ENCODE assay signal across 25 mouse cellular contexts in the genomic region with DNA sequence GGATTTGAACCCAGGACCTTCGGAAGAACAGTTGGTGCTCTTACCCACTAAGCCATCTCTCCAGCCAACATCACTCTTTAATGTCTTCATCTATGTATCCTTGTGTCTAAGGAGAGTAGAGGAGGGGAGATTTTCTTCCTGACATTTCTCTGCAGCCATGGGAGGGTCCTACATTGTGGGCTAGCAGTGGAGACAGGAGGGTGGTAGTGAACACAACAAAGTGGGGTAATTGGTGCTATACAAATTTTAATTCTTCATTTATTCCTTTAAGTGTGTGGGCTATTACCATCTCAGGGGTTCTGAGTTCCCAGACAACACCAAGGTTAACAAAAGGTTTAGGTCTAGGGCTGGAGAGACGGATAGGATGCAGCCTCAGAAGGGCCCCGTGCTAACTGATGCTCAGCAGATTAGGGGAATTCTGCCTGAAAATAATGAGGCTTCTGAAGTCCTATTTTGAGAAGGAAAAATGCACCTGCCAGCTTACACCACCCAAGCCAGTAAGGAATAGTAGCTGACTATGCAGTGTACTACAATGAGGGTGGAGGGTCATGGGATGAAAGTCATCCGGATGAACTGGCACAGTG. TPM values are rescaled to one million over a fixed set of nuclear protein-coding genes. Genes with fewer than 3 reads are reported as not detected.
"Had no signal": no experiment of that assay in that cellular context is flagged by ENCODE, and none has a peak within 500 bp of the region (broad histone marks: within the 10 kb centered on the region; RNA-seq: fewer than 3 reads in every experiment).

No protein-coding gene starts in this region.

- H3K36me3 ChIP-seq: heart, embryonic 10.5 days; heart, embryonic 12.5 days; hindbrain, embryonic 10.5 days; hindbrain, embryonic 12.5 days; intestine, embryonic 15.5 days; limb, embryonic 13.5 days; limb, embryonic 15.5 days; liver, embryonic 12.5 days had no signal

- H3K9me3 ChIP-seq: heart, embryonic 10.5 days; heart, embryonic 12.5 days; hindbrain, embryonic 12.5 days; intestine, embryonic 15.5 days; limb, embryonic 13.5 days; limb, embryonic 15.5 days; liver, embryonic 12.5 days had no signal

- DNase-seq: gastrocnemius, postnatal 25 days had no signal

- H3K27me3 ChIP-seq: heart, embryonic 12.5 days; hindbrain, embryonic 12.5 days; intestine, embryonic 15.5 days; limb, embryonic 13.5 days; limb, embryonic 15.5 days; liver, embryonic 12.5 days had no signal

- H3K4me3 ChIP-seq: gastrocnemius, adult 2 months; heart, embryonic 10.5 days; heart, embryonic 12.5 days; hindbrain, embryonic 10.5 days; hindbrain, embryonic 12.5 days; intestine, embryonic 15.5 days; layer of hippocampus, adult 2 months; left cerebral cortex, adult 2 months; limb, embryonic 13.5 days; limb, embryonic 15.5 days; liver, embryonic 12.5 days had no signal

- H3K4me1 ChIP-seq: heart, embryonic 10.5 days; heart, embryonic 12.5 days; hindbrain, embryonic 10.5 days; hindbrain, embryonic 12.5 days; intestine, embryonic 15.5 days; limb, embryonic 13.5 days; limb, embryonic 15.5 days; liver, embryonic 12.5 days had no signal

RNA-seq across cellular contexts. Expression of a gene that starts 24.1 kb away (rescaled TPM):
- total RNA-seq: gastrocnemius, adult 2 months; gastrocnemius, postnatal 10 days; gastrocnemius, postnatal 25 days; gastrocnemius, postnatal 4 days; granulocyte monocyte progenitor cell, adult 5-6 weeks; heart, adult 18-20 months; heart, adult 8-10 months; heart, postnatal 10 days; heart, postnatal 25 days; heart, postnatal 4 days; layer of hippocampus, adult 2 months; layer of hippocampus, postnatal 10 days; layer of hippocampus, postnatal 25 days; left cerebral cortex, adult 2 months; left cerebral cortex, postnatal 14 days; left cerebral cortex, postnatal 36 days; liver, adult 2 months had no signal

RNA-seq across cellular contexts. Expression of a gene that starts 56.4 kb away (rescaled TPM):
- total RNA-seq: gastrocnemius, adult 2 months; gastrocnemius, postnatal 25 days; gastrocnemius, postnatal 4 days; heart, adult 18-20 months; heart, postnatal 25 days; layer of hippocampus, adult 2 months; left cerebral cortex, postnatal 36 days had no signal
